Mouse (Mus musculus) stomach, embryonic 16.5 days (tissue): ENCODE data around the gene Raph1. TPM values are rescaled to one million over a fixed set of nuclear protein-coding genes. Genes with fewer than 3 reads are reported as not detected.

Experiments
- ATAC-seq: fragments of 200-750 bp; cut with Nextera tagmentation; 2 replicates; pipeline ENCODE4 v1.8.0; 2017; ENCODE audit warnings: moderate number of reproducible peaks, moderate TSS enrichment; ENCODE audit not compliant: insufficient read depth, low FRiP score
- H3K27ac ChIP-seq: fragments of 300-500 bp; sonication (generic); 2 replicates; pipeline ENCODE4 v1.5.1; 2014; ENCODE audit warnings: low read length
- H3K27me3 ChIP-seq: fragments of 300-500 bp; sonication (generic); 2 replicates; pipeline ENCODE4 v1.6.1; 2014; ENCODE audit warnings: low read length, control low read depth, mixed read lengths; ENCODE audit not compliant: control insufficient read depth, insufficient read depth
- H3K36me3 ChIP-seq: fragments of 300-500 bp; sonication (generic); 2 replicates; pipeline ENCODE4 v1.6.1; 2014; ENCODE audit warnings: low read length; ENCODE audit not compliant: control insufficient read depth, insufficient read depth
- H3K4me1 ChIP-seq: fragments of 300-500 bp; sonication (generic); 2 replicates; pipeline ENCODE4 v1.6.1; 2014; ENCODE audit warnings: low read length, control low read depth, mixed read lengths; ENCODE audit not compliant: control insufficient read depth, insufficient read depth
- H3K4me2 ChIP-seq: fragments of 300-500 bp; sonication (generic); 2 replicates; pipeline ENCODE4 v1.6.1; 2014; ENCODE audit warnings: low read depth, low read length, mixed read lengths
- H3K4me3 ChIP-seq: fragments of 300-500 bp; sonication (generic); replicated peaks from 2 replicates; pipeline ENCODE4 v1.5.1; 2014; ENCODE audit warnings: mild to moderate bottlenecking, low read length
- H3K9ac ChIP-seq: fragments of 300-500 bp; sonication (generic); 2 replicates; pipeline ENCODE4 v1.6.1; 2014; ENCODE audit warnings: low read length
- H3K9me3 ChIP-seq: fragments of 300-500 bp; sonication (generic); replicated peaks from 2 replicates; pipeline ENCODE4 v1.6.1; 2016; ENCODE audit warnings: low read length, control low read depth; ENCODE audit not compliant: control insufficient read depth
- WGBS: fragments of 180-500 bp; shearing (Covaris S2); extraction: QIAGEN DNeasy Blood & Tissue Kit; methylation state at CpG from one replicate; pipeline ENCODE4 v1.1.7; 2014; 5-methylcytosine and 5-hydroxymethylcytosine counted together
- polyA plus RNA-seq: library from polyadenylated mRNA; unstranded; fragments of >200 nt; fragmentation: Nextera tagmentation; extraction: Ambion mirVana; gene quantifications from 2 replicates; pipeline ENCODE4 v1.2.1, GENCODE M21; 2015

The Raph1 gene
- polyA plus RNA-seq, 1 experiment from 2014 or later: 26.5 TPM

DNA sequence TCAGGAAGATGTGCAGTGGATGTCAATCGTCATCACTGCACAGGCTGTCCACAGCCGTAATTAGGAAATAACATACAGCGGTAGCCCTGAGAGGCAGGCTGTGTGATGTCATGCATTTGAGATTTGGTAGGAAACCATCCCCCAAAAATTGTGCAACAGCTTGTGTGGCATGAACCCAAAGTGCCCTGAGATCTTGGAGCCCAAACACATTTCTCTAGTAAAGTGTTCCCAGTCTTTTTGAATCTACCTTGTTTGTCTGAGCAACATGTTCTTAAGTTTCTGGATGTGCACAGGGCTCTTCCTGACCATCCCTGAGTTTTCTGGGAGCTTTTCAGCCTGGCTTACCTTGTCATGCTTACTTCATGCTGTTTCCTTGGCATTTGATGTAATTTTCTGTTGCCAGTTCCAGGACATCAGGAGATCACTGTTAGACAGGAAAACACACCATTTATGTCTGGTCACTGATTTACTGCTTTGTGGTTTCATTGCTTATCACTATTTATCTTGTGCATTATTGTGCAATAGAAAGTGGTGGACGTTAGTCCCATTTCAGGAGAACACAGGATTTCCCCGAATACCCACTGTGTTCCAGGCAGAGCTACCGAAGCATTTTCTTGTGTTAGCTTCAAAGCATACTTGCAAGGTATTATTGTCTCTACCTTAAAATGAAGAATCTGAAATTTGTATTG, 32.3 kb upstream of the Raph1 start:
- H3K27me3 ChIP-seq: no peaks in the 10 kb centered on the region
- no peaks in the 10 kb centered on the region for H3K9me3 ChIP-seq
- no peak overlapping the region for H3K4me3 ChIP-seq
- ATAC-seq: no peak
- H3K36me3 ChIP-seq: no peaks in the 10 kb centered on the region
- WGBS: 74% methylated on average over 6 of the region's 6 CpGs
- H3K4me1 ChIP-seq: 0 out of 2 replicates have a peak, but pooled peaks cover 4% of the 10 kb centered on the region
- no peak overlapping the region for H3K4me2 ChIP-seq
- no peak overlapping the region for H3K27ac ChIP-seq
- no peak overlapping the region for H3K9ac ChIP-seq

- H3K27ac ChIP-seq: peak overlapping the region; percentile 71
- peak overlapping the region; percentile 9; the same call in 1 of the 2 replicates for H3K4me2 ChIP-seq
- H3K4me3 ChIP-seq: no peak overlapping the region
- WGBS: 50% methylated on average over 11 of the region's 11 CpGs
- H3K9me3 ChIP-seq: no peaks in the 10 kb centered on the region
- no peak overlapping the region for H3K9ac ChIP-seq
- no peaks in the 10 kb centered on the region for H3K27me3 ChIP-seq
- no peaks in the 10 kb centered on the region for H3K36me3 ChIP-seq
- 0 out of 2 replicates have a peak, but pooled peaks have one; percentile 72 for ATAC-seq
- 0 out of 2 replicates have a peak, but pooled peaks cover 4% of the 10 kb centered on the region for H3K4me1 ChIP-seq
These were observed 29.7 kb upstream of the Raph1 start for GRCm38 (mm10) chr1:60596386-60597320.

GRCm38 (mm10) chr1:60593101-60593500, 26.2 kb upstream of the Raph1 start:
- H3K4me3 ChIP-seq: no peak overlapping the region
- no peaks in the 10 kb centered on the region; the same call in 1 of the 2 replicates for H3K9me3 ChIP-seq
- no peak overlapping the region for H3K4me2 ChIP-seq
- no peak overlapping the region for H3K9ac ChIP-seq
- ATAC-seq: no peak
- 86% methylated on average over 6 of the region's 6 CpGs for WGBS
- H3K36me3 ChIP-seq: no peaks in the 10 kb centered on the region
- 0 out of 2 replicates have a peak, but pooled peaks cover 4% of the 10 kb centered on the region for H3K4me1 ChIP-seq
- no peaks in the 10 kb centered on the region for H3K27me3 ChIP-seq
- no peak overlapping the region for H3K27ac ChIP-seq

GRCm38 (mm10) chr1:60588887-60589629, 22.2 kb upstream of the Raph1 start:
- H3K4me1 ChIP-seq: no peaks in the 10 kb centered on the region
- 0 out of 2 replicates have a peak overlapping the region, but pooled peaks have one; percentile 3 for H3K27ac ChIP-seq
- 43% methylated on average over 4 of the region's 4 CpGs for WGBS
- no peaks in the 10 kb centered on the region for H3K27me3 ChIP-seq
- H3K9me3 ChIP-seq: no peaks in the 10 kb centered on the region; the same call in none of the 2 replicates
- no peak overlapping the region for H3K9ac ChIP-seq
- no peaks in the 10 kb centered on the region for H3K36me3 ChIP-seq
- ATAC-seq: no peak
- no peak overlapping the region for H3K4me3 ChIP-seq
- H3K4me2 ChIP-seq: no peak overlapping the region

GRCm38 (mm10) chr1:60580990-60581389, 14.1 kb upstream of the Raph1 start:
- Histone ChIP-seq H3K4me2 (no peak overlapping the region), H3K36me3 (no peaks in the 10 kb centered on the region), H3K27me3 (no peaks in the 10 kb centered on the region), H3K27ac (no peak overlapping the region), H3K9me3 (no peaks in the 10 kb centered on the region; the same call in 1 of the 2 replicates), H3K9ac (no peak overlapping the region), H3K4me3 (no peak overlapping the region), H3K4me1 (no peaks in the 10 kb centered on the region)
- 88% methylated on average over 8 of the region's 8 CpGs for WGBS
- no peak for ATAC-seq

- Histone ChIP-seq H3K9ac (no peak overlapping the region), H3K36me3 (no peaks in the 10 kb centered on the region), H3K27me3 (no peaks in the 10 kb centered on the region), H3K9me3 (no peaks in the 10 kb centered on the region), H3K4me2 (no peak overlapping the region), H3K27ac (no peak overlapping the region), H3K4me3 (no peak overlapping the region), H3K4me1 (no peaks in the 10 kb centered on the region)
- WGBS: 85% methylated on average over 1 of the region's 1 CpGs
- ATAC-seq: no peak
These were observed 13.0 kb upstream of the Raph1 start for GRCm38 (mm10) chr1:60579886-60580285.

- no peak for ATAC-seq
- WGBS: 58% methylated on average over 3 of the region's 3 CpGs
- no peaks in the 10 kb centered on the region for H3K27me3 ChIP-seq
- H3K9ac ChIP-seq: no peak overlapping the region
- H3K4me3 ChIP-seq: no peak overlapping the region
- no peaks in the 10 kb centered on the region for H3K4me1 ChIP-seq
- no peak overlapping the region for H3K27ac ChIP-seq
- H3K4me2 ChIP-seq: no peak overlapping the region
- H3K9me3 ChIP-seq: no peaks in the 10 kb centered on the region
- H3K36me3 ChIP-seq: no peaks in the 10 kb centered on the region
These were observed 5.8 kb upstream of the Raph1 start for GRCm38 (mm10) chr1:60572699-60573098.

- Histone ChIP-seq H3K27ac (no peak overlapping the region), H3K9ac (no peak overlapping the region), H3K9me3 (no peaks in the 10 kb centered on the region), H3K27me3 (no peaks in the 10 kb centered on the region), H3K36me3 (no peaks in the 10 kb centered on the region), H3K4me2 (no peak overlapping the region), H3K4me3 (no peak overlapping the region), H3K4me1 (peaks cover 7% of the 10 kb centered on the region)
- no peak for ATAC-seq
- 90% methylated on average over 7 of the region's 7 CpGs for whole genome bisulfite sequencing
These were observed 2.8 kb upstream of the Raph1 start for GRCm38 (mm10) chr1:60569741-60570140.
